Mouse (Mus musculus) fat pad, adult 2 months (tissue): ENCODE results near the gene Igdcc3.

Source experiments
- DNase-seq: peaks from one replicate; pipeline ENCODE4 v3.0.0-alpha.2; 2011; ENCODE audit warnings: low read depth, low spot score; ENCODE audit errors: extremely low read depth

Gene Igdcc3

DNA sequence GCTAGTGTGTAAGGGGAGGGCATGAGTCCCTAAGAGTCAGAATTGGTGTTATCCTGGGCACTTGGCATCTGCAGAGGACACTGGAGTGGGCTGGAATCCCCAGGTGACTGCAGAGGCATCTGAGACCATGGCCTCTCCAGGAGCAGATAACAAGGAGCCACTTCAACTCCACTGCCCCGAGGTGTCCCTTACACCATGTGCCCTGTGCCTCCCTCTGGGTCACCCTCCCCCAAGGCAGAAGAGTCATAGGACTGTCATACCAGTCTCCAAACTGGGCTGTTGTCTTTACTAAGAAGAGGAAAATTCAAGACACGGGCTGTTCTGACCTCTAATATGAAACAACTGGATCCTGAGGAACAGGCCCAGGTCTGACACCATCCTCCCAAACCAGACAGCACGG is 93.7 kb downstream of the Igdcc3 start:
- DNase-seq: no peak
